Mouse (Mus musculus): ENCODE measurements around the gene Klhl29. TPM values are rescaled to one million over a fixed set of nuclear protein-coding genes. Genes with fewer than 3 reads are reported as not detected.

Gene Klhl29
- total RNA-seq, 2 experiments from 2014 or later: 38.9 to 40.9 TPM

DNA sequence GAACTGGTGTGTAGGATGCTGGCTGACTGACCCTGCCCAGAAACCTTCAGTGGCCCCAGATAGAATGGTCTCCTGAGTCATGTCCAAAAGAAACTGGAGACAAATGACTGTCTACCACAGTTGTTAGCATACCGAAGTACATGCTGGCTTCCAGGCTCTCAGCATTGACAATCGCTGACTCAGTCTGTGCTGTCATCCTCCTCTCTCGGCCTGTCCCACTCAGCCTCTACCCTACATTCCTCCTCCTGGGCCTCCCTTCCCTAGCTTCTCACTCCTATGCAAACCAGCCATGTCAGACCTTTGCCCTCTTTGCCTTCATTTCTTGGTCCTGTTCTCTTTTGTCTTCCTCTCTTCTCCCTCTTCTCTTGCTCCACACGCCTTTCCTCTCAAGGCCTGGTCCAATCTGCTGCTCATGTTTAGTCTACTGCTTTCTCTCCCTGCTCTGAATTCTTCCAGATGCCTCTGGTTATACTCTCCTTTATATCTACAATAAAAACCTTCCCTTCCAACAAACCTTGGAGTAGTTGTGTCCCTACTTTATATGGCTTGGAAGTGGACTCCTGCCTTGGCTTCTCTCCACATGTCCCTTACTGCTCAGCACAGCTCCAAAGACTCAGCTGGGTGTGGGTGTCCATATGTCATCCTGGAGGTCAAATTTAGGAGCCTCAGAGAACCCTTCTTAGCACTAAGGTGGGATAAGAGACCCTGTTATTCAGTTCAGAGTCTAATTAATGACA lies 121.1 kb downstream of the Klhl29 start:
- no peak for DNase-seq (ENCODE audit: low spot score in 2 of 2)
- H3K27ac ChIP-seq: peak overlapping the region; percentile 80
- no peak overlapping the region for H3K4me3 ChIP-seq
- TF ChIP-seq CTCF (conservative IDR thresholded peaks at IDR 0.05): no peak

- DNase-seq (ENCODE audit: low spot score in 2 of 2): no peak
- no peak for TF ChIP-seq CTCF (conservative IDR thresholded peaks at IDR 0.05)
- H3K4me3 ChIP-seq: no peak overlapping the region
- H3K27ac ChIP-seq: peak overlapping the region; percentile 80
These were observed 122.0 kb downstream of the Klhl29 start for GRCm38 (mm10) chr12:5253289-5254005.

GRCm38 (mm10) chr12:5252569-5252968 lies 122.9 kb downstream of the Klhl29 start:
- Histone ChIP-seq H3K27ac (peak overlapping the region; percentile 80), H3K4me3 (no peak overlapping the region)
- DNase-seq (ENCODE audit: low spot score in 2 of 2): no peak
- no peak for TF ChIP-seq CTCF (conservative IDR thresholded peaks at IDR 0.05)

- H3K4me3 ChIP-seq: no peak overlapping the region
- DNase-seq (ENCODE audit: low spot score in 2 of 2): no peak
These were observed 125.4 kb downstream of the Klhl29 start for GRCm38 (mm10) chr12:5250042-5250441.

DNA sequence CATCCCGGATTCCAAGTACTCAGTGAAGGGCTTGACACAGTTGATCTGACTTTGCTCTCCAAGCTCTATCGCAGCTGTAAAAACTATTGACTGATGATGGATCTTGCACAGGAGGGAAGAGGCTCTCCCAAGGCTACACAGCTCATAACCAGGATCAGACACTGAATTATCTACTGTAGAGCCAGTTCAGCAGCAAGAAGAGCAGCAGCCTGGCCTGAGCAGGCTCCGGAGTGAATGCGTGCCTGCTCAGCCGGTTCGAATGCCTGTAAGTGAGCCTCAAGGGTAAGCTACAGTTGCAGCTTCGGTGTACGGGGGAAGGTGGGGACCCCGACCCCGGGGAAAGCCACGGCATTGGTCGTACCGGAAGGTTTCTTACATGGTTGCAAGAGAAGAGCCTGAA lies 126.4 kb downstream of the Klhl29 start:
- TF ChIP-seq CTCF (conservative IDR thresholded peaks at IDR 0.05): no peak
- DNase-seq (ENCODE audit: low spot score in 2 of 2): no peak
- Histone ChIP-seq H3K27ac (peak overlapping the region; percentile 28; the same call in 1 of the 2 replicates), H3K4me3 (no peak overlapping the region)

More at GRCm38 (mm10) chr12:5250042-5250441, 125.4 kb downstream of the Klhl29 start:
- peak overlapping the region; percentile 32; the same call in 1 of the 2 replicates for H3K27ac ChIP-seq
- peak; percentile 47 for TF ChIP-seq CTCF (conservative IDR thresholded peaks at IDR 0.05)

- TF ChIP-seq CTCF (conservative IDR thresholded peaks at IDR 0.05): peak; percentile 45
- H3K4me3 ChIP-seq: no peak overlapping the region; the same call in 1 of the 2 replicates
- H3K27ac ChIP-seq: peak overlapping the region; percentile 78
- DNase-seq (ENCODE audit: low spot score in 2 of 2): peak in 1 of 2 experiments; percentile 42
These were observed 128.0 kb downstream of the Klhl29 start for GRCm38 (mm10) chr12:5247505-5247904.

- TF ChIP-seq CTCF (conservative IDR thresholded peaks at IDR 0.05): no peak
- H3K27ac ChIP-seq: peak overlapping the region; percentile 78
These were observed 128.7 kb downstream of the Klhl29 start for GRCm38 (mm10) chr12:5246721-5247341.

GRCm38 (mm10) chr12:5246193-5246621 lies 129.3 kb downstream of the Klhl29 start:
- TF ChIP-seq CTCF (conservative IDR thresholded peaks at IDR 0.05): no peak

More at GRCm38 (mm10) chr12:5246721-5247341, 128.7 kb downstream of the Klhl29 start:
- DNase-seq (ENCODE audit: low spot score in 2 of 2): peak; percentile 58 to 63
- H3K4me3 ChIP-seq: no peak overlapping the region; the same call in 1 of the 2 replicates

GRCm38 (mm10) chr12:5245207-5245597 lies 130.3 kb downstream of the Klhl29 start:
- DNase-seq (ENCODE audit: low spot score in 2 of 2): no peak
- no peak for TF ChIP-seq CTCF (conservative IDR thresholded peaks at IDR 0.05)
- Histone ChIP-seq H3K27ac (peak overlapping the region; percentile 78), H3K4me3 (no peak overlapping the region)

More at GRCm38 (mm10) chr12:5246193-5246621, 129.3 kb downstream of the Klhl29 start:
- DNase-seq (ENCODE audit: low spot score in 2 of 2): no peak
- peak overlapping the region; percentile 78 for H3K27ac ChIP-seq
- no peak overlapping the region for H3K4me3 ChIP-seq

GRCm38 (mm10) chr12:5244431-5245206 lies 130.9 kb downstream of the Klhl29 start:
- no peak overlapping the region for H3K4me3 ChIP-seq
- DNase-seq (ENCODE audit: low spot score in 2 of 2): no peak
- TF ChIP-seq CTCF (conservative IDR thresholded peaks at IDR 0.05): no peak
- peak overlapping the region; percentile 78 for H3K27ac ChIP-seq

GRCm38 (mm10) chr12:5243867-5244266 lies 131.6 kb downstream of the Klhl29 start:
- peak overlapping the region; percentile 78 for H3K27ac ChIP-seq
- TF ChIP-seq CTCF (conservative IDR thresholded peaks at IDR 0.05): no peak
- no peak overlapping the region for H3K4me3 ChIP-seq
- no peak for DNase-seq (ENCODE audit: low spot score in 2 of 2)

DNA sequence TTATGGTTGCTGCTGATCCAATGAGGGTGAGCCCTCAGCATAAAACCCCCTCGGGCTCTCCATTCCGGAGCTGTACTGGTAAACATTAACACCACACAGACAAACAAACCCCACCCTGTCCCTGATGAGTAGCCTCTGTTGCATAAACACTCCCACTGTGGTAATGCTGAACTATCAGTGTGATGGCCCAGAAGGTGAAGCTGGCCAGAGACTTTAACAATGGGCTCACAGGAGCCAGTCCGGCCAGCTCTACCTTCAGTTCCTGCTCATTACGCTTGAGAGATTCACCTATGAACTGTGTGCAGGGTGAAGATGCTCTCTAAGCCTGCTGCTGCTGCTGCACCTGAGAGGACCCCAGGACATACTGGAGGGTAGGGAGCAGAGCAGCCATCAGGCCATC lies 132.0 kb downstream of the Klhl29 start:
- no peak for DNase-seq (ENCODE audit: low spot score in 2 of 2)
- Histone ChIP-seq H3K27ac (peak overlapping the region; percentile 78), H3K4me3 (no peak overlapping the region)
- no peak for TF ChIP-seq CTCF (conservative IDR thresholded peaks at IDR 0.05)

Measured in layer of hippocampus, adult 2 months (tissue).